Mouse (Mus musculus) kidney, embryonic 15.5 days (tissue): ENCODE results near the gene Olfr726. TPM values are rescaled to one million over a fixed set of nuclear protein-coding genes. Genes with fewer than 3 reads are reported as not detected.

ENCODE experiments used
- ATAC-seq: fragments of 200-750 bp; cut with Nextera tagmentation; replicated peaks from 2 replicates; pipeline ENCODE4 v1.8.0; 2017; ENCODE audit warnings: moderate TSS enrichment; ENCODE audit not compliant: low FRiP score
- H3K27ac ChIP-seq: fragments of 300-500 bp; sonication (generic); 2 replicates; pipeline ENCODE4 v1.5.1; 2015; ENCODE audit warnings: mild to moderate bottlenecking, inconsistent platforms
- H3K27me3 ChIP-seq: fragments of 300-500 bp; sonication (generic); 2 replicates; pipeline ENCODE4 v1.6.1; 2015; ENCODE audit warnings: inconsistent platforms
- H3K36me3 ChIP-seq: fragments of 300-500 bp; sonication (generic); 2 replicates; pipeline ENCODE4 v1.6.1; 2015; ENCODE audit warnings: inconsistent platforms
- H3K4me1 ChIP-seq: fragments of 300-500 bp; sonication (generic); 2 replicates; pipeline ENCODE4 v1.6.1; 2015; ENCODE audit warnings: inconsistent platforms
- H3K4me2 ChIP-seq: fragments of 300-500 bp; sonication (generic); 2 replicates; pipeline ENCODE4 v1.6.1; 2015; ENCODE audit warnings: moderate library complexity, mild to moderate bottlenecking, inconsistent platforms
- H3K4me3 ChIP-seq: fragments of 300-500 bp; sonication (generic); replicated peaks from 2 replicates; pipeline ENCODE4 v1.5.1; 2015; ENCODE audit warnings: mild to moderate bottlenecking, inconsistent platforms
- H3K9ac ChIP-seq: fragments of 300-500 bp; sonication (generic); 2 replicates; pipeline ENCODE4 v1.6.1; 2015; ENCODE audit warnings: mild to moderate bottlenecking, inconsistent platforms
- H3K9me3 ChIP-seq: fragments of 300-500 bp; sonication (generic); replicated peaks from 2 replicates; pipeline ENCODE4 v1.6.1; 2016; ENCODE audit warnings: inconsistent platforms
- WGBS: fragments of 180-500 bp; shearing (Covaris S2); methylation state at CpG from one replicate; pipeline ENCODE4 v1.1.7; 2015; ENCODE audit warnings: mixed read lengths; 5-methylcytosine and 5-hydroxymethylcytosine counted together
- polyA plus RNA-seq: library from polyadenylated mRNA; unstranded; fragments of >200 nt; fragmentation: Nextera tagmentation; extraction: Ambion mirVana; gene quantifications from 2 replicates; pipeline ENCODE4 v1.2.1, GENCODE M21; 2015

Gene Olfr726
- polyA plus RNA-seq: not detected in 2 replicates

- no peaks in the 10 kb centered on the region for H3K36me3 ChIP-seq
- no peaks in the 10 kb centered on the region for H3K9me3 ChIP-seq
- no peak within 1 kb of the TSS for H3K4me2 ChIP-seq
- H3K27me3 ChIP-seq: no peaks in the 10 kb centered on the region
- no peaks in the 10 kb centered on the region for H3K4me1 ChIP-seq
- H3K4me3 ChIP-seq: no peak within 1 kb of the TSS
- no peak for ATAC-seq
- 69% methylated on average over 1 of the region's 1 CpGs for WGBS
- no peak within 1 kb of the TSS for H3K9ac ChIP-seq
- H3K27ac ChIP-seq: no peak within 1 kb of the TSS
Observed at GRCm38 (mm10) chr14:50090853-50091252, at the start of gene Olfr726. Olfr726 (minus strand) TSS chr14:50090953.

GRCm38 (mm10) chr14:50122886-50123285 lies 32.1 kb upstream of the Olfr726 start, which contains the start of gene Olfr727:
Olfr727 (plus strand) TSS chr14:50123186.
- Histone ChIP-seq H3K9ac (no peak within 1 kb of the TSS), H3K27ac (no peak within 1 kb of the TSS), H3K9me3 (no peaks in the 10 kb centered on the region), H3K4me2 (no peak within 1 kb of the TSS), H3K4me1 (no peaks in the 10 kb centered on the region), H3K36me3 (no peaks in the 10 kb centered on the region), H3K27me3 (no peaks in the 10 kb centered on the region), H3K4me3 (no peak within 1 kb of the TSS)
- no peak for ATAC-seq
- 93% methylated on average over 1 of the region's 1 CpGs for WGBS

- under 1% methylated on average over 4 of the region's 4 CpGs for WGBS
- ATAC-seq: peak; percentile 53
- H3K27me3 ChIP-seq: no peaks in the 10 kb centered on the region
- 0 out of 2 replicates have a peak, but pooled peaks cover 3% of the 10 kb centered on the region for H3K36me3 ChIP-seq
- no peak overlapping the region; the same call in 1 of the 2 replicates for H3K27ac ChIP-seq
- no peaks in the 10 kb centered on the region for H3K9me3 ChIP-seq
- peaks cover 6% of the 10 kb centered on the region; the same call in 1 of the 2 replicates for H3K4me1 ChIP-seq
- H3K4me2 ChIP-seq: peak overlapping the region; percentile 88
- H3K4me3 ChIP-seq: peak overlapping the region; percentile 74
- peak overlapping the region; percentile 61 for H3K9ac ChIP-seq
Observed at GRCm38 (mm10) chr14:50062733-50063104, 28.0 kb downstream of the Olfr726 start.

DNA sequence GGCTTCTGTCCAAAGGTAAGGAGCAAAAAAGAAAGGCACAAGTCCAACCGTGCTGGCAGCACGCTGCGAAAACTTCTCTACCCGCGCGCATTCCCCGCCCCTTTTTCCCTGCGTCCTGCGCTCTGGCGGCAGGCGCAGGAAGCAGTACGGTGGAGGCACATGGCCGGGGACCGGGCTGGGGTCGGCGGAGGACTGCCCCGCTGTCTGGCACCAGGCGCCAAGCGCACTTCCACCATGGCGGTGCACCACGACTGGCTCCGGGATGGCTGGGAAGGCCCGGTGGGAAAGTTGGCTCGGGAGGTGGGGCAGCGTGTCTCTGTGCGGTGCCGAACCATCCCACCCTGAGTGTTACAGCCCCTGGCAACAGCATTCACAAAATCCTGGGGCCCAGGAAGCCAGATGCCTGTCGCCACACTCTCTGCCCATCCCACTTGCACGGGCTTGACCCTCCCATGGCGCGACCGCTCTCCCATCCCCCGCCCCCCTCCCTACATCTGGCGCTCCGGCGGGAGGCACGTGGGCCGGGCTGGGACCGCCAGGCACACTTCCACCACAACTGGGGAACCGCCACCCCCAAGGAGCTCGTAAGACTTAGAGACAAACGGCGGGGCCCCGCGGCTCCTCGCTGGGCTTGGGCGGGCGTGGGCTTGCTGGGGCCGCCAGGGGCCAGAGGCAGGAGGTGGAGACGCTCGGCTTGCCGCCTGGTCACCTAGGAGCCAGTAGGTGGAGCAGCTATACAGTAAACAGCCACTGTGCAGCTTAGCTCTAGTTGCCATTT lies 28.6 kb downstream of the Olfr726 start:
- Histone ChIP-seq H3K9ac (peak overlapping the region; percentile 61), H3K27ac (peak overlapping the region; percentile 94), H3K4me3 (peak overlapping the region; percentile 74), H3K9me3 (no peaks in the 10 kb centered on the region), H3K36me3 (no peaks in the 10 kb centered on the region), H3K4me1 (peaks cover 6% of the 10 kb centered on the region; the same call in 1 of the 2 replicates), H3K4me2 (peak overlapping the region; percentile 88), H3K27me3 (no peaks in the 10 kb centered on the region)
- ATAC-seq: peak; percentile 97
- WGBS: 1% methylated on average over 51 of the region's 52 CpGs

DNA sequence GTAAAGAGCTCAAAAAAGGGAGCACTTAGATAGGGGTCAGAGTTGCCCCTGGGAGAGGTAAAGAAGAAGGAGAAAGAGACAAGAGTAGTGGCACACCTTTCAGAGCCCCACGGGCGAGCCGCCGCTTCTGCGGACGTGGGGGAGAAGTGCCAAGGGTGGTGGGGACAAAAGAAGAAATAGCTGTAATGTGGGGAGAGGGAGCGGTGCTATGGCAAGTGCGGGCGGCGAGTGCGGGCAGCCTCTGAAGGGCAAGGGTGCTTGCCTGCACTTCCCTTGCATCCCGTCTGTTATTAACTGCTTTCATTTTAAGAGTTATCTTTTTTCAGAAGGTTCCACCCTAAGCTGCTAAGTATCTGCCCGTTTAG lies 29.2 kb downstream of the Olfr726 start:
- WGBS: under 1% methylated on average over 13 of the region's 13 CpGs
- Histone ChIP-seq H3K27ac (peak overlapping the region; percentile 94), H3K4me1 (peaks cover 6% of the 10 kb centered on the region; the same call in 1 of the 2 replicates), H3K4me2 (peak overlapping the region; percentile 88), H3K36me3 (no peaks in the 10 kb centered on the region), H3K4me3 (peak overlapping the region; percentile 74), H3K27me3 (no peaks in the 10 kb centered on the region), H3K9me3 (no peaks in the 10 kb centered on the region), H3K9ac (peak overlapping the region; percentile 61)
- ATAC-seq: peak; percentile 36

GRCm38 (mm10) chr14:50061179-50061578 lies 29.6 kb downstream of the Olfr726 start:
- Histone ChIP-seq H3K4me2 (peak overlapping the region; percentile 88), H3K4me1 (peaks cover 6% of the 10 kb centered on the region; the same call in 1 of the 2 replicates), H3K27ac (no peak overlapping the region), H3K4me3 (peak overlapping the region; percentile 74), H3K9me3 (no peaks in the 10 kb centered on the region), H3K9ac (peak overlapping the region; percentile 61), H3K27me3 (no peaks in the 10 kb centered on the region), H3K36me3 (no peaks in the 10 kb centered on the region)
- no peak; the same call in 1 of the 2 replicates for ATAC-seq
- 11% methylated on average over 11 of the region's 11 CpGs for WGBS

DNA sequence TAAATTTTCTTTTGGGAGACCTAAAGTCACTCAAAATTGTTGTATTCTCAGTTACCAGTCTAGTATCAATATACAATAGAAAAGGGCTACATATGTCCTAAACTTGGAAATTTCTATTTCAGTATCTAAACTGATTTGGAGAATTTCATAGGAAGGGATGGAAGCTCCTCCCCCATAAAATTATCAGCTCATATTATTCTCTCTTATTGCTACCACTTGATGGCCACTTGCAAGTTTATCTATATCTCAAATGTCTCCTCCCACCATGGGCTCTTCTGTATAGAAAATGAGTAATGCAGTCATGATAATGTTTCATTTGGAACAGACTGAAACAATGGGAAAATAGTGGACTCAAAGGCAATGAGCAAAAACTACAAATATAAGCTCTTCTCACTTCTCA lies 50.5 kb downstream of the Olfr726 start, which contains the start of gene Olfr725:
Olfr725 (minus strand) TSS at position 101 of the 400 bp plus-strand sequence.
- Histone ChIP-seq H3K4me2 (no peak within 1 kb of the TSS), H3K4me1 (no peaks in the 10 kb centered on the region), H3K4me3 (no peak within 1 kb of the TSS), H3K36me3 (no peaks in the 10 kb centered on the region), H3K9me3 (no peaks in the 10 kb centered on the region), H3K9ac (no peak within 1 kb of the TSS), H3K27ac (no peak within 1 kb of the TSS), H3K27me3 (no peaks in the 10 kb centered on the region)
- ATAC-seq: no peak

Other genes starting within 250 kb of the Olfr726 start
- gene Olfr722, start 189.0 kb downstream of the Olfr726 start, polyA plus RNA-seq: not detected in 2 replicates
- not detected in 2 replicates for gene Olfr723, start 159.2 kb downstream of the Olfr726 start, polyA plus RNA-seq
- not detected in 2 replicates for gene Olfr724, start 127.7 kb downstream of the Olfr726 start, polyA plus RNA-seq
- not detected in 2 replicates for gene Olfr725, start 50.6 kb downstream of the Olfr726 start, polyA plus RNA-seq
- gene Olfr727, start 32.2 kb upstream of the Olfr726 start, polyA plus RNA-seq: not detected in 2 replicates
- not detected in 2 replicates for gene Olfr728, start 51.7 kb upstream of the Olfr726 start, polyA plus RNA-seq
- gene Olfr729, start 62.0 kb upstream of the Olfr726 start, polyA plus RNA-seq: not detected in 2 replicates
- gene Olfr730, start 97.2 kb upstream of the Olfr726 start, polyA plus RNA-seq: not detected in 2 replicates
- not detected in 2 replicates for gene Olfr731, start 150.9 kb upstream of the Olfr726 start, polyA plus RNA-seq
- gene Olfr732, start 193.3 kb upstream of the Olfr726 start, polyA plus RNA-seq: not detected in 2 replicates
- gene Olfr733, start 210.6 kb upstream of the Olfr726 start, polyA plus RNA-seq: not detected in 2 replicates
- gene Olfr734, start 235.8 kb upstream of the Olfr726 start, polyA plus RNA-seq: not detected in 2 replicates